Mouse (Mus musculus) stomach, postnatal 0 days (tissue): ENCODE data around the gene Ciao1.

Experiments
- CTCF ChIP-seq: IDR thresholded peaks from 2 replicates; pipeline ENCODE4 v1.5.1; 2016; ENCODE audit warnings: antibody characterized with exemption, low read depth, mild to moderate bottlenecking, moderate library complexity
- EP300 ChIP-seq: optimal IDR thresholded peaks from 2 replicates; pipeline ENCODE3; 2016; ENCODE audit warnings: antibody characterized with exemption

- TF ChIP-seq CTCF (no peak), EP300 (no peak)
These were observed 7.1 kb upstream of the Ciao1 start for GRCm38 (mm10) chr2:127254604-127255134.
